Mouse (Mus musculus) liver, postnatal 0 days (tissue): ENCODE data around the gene Gm7073. TPM values are rescaled to one million over a fixed set of nuclear protein-coding genes. Genes with fewer than 3 reads are reported as not detected.

Experiments used
- ATAC-seq: fragments of 200-750 bp; cut with Nextera tagmentation; 2 replicates; pipeline ENCODE4 v1.8.0; 2017; ENCODE audit warnings: mild to moderate bottlenecking, moderate library complexity
- DNase-seq: peaks from one replicate; pipeline ENCODE4 v3.0.0-alpha.2; 2016
- H3K27ac ChIP-seq: fragments of 300-500 bp; sonication (generic); 2 replicates; pipeline ENCODE4 v1.5.1; 2014; ENCODE audit warnings: antibody characterized with exemption, moderate library complexity, mild to moderate bottlenecking, low read depth
- H3K27me3 ChIP-seq: fragments of 300-500 bp; sonication (generic); 2 replicates; pipeline ENCODE4 v1.6.1; 2014; ENCODE audit warnings: low read length, control low read depth, mixed read lengths; ENCODE audit not compliant: insufficient read depth
- H3K36me3 ChIP-seq: fragments of 300-500 bp; sonication (generic); replicated peaks from 2 replicates; pipeline ENCODE4 v1.6.1; 2014; ENCODE audit warnings: mild to moderate bottlenecking, control low read depth, low read length, moderate library complexity, mixed read lengths; ENCODE audit not compliant: insufficient read depth
- H3K4me1 ChIP-seq: fragments of 300-500 bp; sonication (generic); 2 replicates; pipeline ENCODE4 v1.6.1; 2014; ENCODE audit warnings: antibody characterized with exemption, mild to moderate bottlenecking, control low read depth; ENCODE audit not compliant: insufficient read depth
- H3K4me2 ChIP-seq: fragments of 300-500 bp; sonication (generic); 2 replicates; pipeline ENCODE4 v1.6.1; 2014; ENCODE audit warnings: low read depth, mild to moderate bottlenecking, low read length, moderate library complexity, mixed read lengths
- H3K4me3 ChIP-seq: fragments of 300-500 bp; sonication (generic); 2 replicates; pipeline ENCODE4 v1.5.1; 2014; ENCODE audit warnings: low read depth, low read length
- H3K9ac ChIP-seq: fragments of 300-500 bp; sonication (generic); replicated peaks from 2 replicates; pipeline ENCODE4 v1.6.1; 2014; ENCODE audit warnings: mild to moderate bottlenecking, moderate library complexity
- H3K9me3 ChIP-seq: fragments of 300-500 bp; sonication (generic); 2 replicates; pipeline ENCODE4 v1.6.1; 2016; ENCODE audit warnings: mild to moderate bottlenecking, control low read depth, low read length, mixed read lengths
- CTCF ChIP-seq: sonication (generic); IDR thresholded peaks from 2 replicates; pipeline ENCODE4 v1.5.1; 2016; ENCODE audit warnings: antibody characterized with exemption, low read depth
- EP300 ChIP-seq: IDR thresholded peaks from 2 replicates; pipeline ENCODE4 v1.6.1; 2016; ENCODE audit warnings: antibody characterized with exemption, low read depth, mild to moderate bottlenecking
- WGBS: fragments of 180-500 bp; shearing (Covaris S2); extraction: QIAGEN DNeasy Blood & Tissue Kit; methylation state at CpG from one replicate; pipeline ENCODE4 v1.1.7; 2014; ENCODE audit not compliant: insufficient replicate concordance; 5-methylcytosine and 5-hydroxymethylcytosine counted together
- polyA plus RNA-seq: library from polyadenylated mRNA; unstranded; fragments of >200 nt; fragmentation: Nextera tagmentation; extraction: Ambion mirVana; gene quantifications from 2 replicates; pipeline ENCODE4 v1.2.1, GENCODE M21; 2015

Gene Gm7073
- polyA plus RNA-seq, result not detected in 2 replicates

DNA sequence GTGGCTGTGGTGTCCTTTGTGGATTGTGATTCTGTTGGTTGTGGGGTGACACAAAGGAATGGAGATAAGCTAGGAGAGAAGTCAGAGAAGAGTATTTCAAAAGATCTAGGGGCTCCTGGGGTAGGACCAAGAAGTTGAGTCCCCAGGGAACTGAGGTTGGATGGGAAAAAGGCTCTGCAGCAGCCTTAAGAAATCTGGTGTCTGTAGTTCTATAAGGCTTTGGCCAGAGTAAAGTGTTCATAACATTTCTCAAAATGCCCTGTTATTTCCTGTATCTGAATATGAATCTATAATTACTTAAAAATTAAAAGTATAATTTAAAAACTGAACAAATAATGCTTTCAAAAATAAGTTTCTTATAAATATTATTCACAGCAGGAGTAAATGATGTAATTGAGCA lies at the start of gene Gm7073:
TSS of gene Gm7073 (minus strand) at position 101 of the 400 bp plus-strand sequence.
- no peak for ATAC-seq
- TF ChIP-seq EP300, result no peak
- TF ChIP-seq CTCF, result no peak
- Histone ChIP-seq H3K4me1 (no peaks in the 10 kb centered on the region), H3K36me3 (no peaks in the 10 kb centered on the region), H3K27ac (no peak within 1 kb of the TSS), H3K4me3 (no peak within 1 kb of the TSS), H3K9ac (no peak within 1 kb of the TSS), H3K4me2 (no peak within 1 kb of the TSS), H3K9me3 (no peaks in the 10 kb centered on the region), H3K27me3 (no peaks in the 10 kb centered on the region)
- no peak for DNase-seq

- ATAC-seq (no peak), DNase-seq (no peak)
- H3K4me1 ChIP-seq, result no peaks in the 10 kb centered on the region
Observed at GRCm38 (mm10) chrX:60570539-60570938, 31.5 kb upstream of the Gm7073 start.

GRCm38 (mm10) chrX:60569047-60569446 lies 30.0 kb upstream of the Gm7073 start:
- no peak overlapping the region for H3K9ac ChIP-seq
- no peaks in the 10 kb centered on the region for H3K9me3 ChIP-seq
- H3K4me3 ChIP-seq, result no peak overlapping the region
- H3K36me3 ChIP-seq, result no peaks in the 10 kb centered on the region
- no peak overlapping the region for H3K27ac ChIP-seq
- no peaks in the 10 kb centered on the region for H3K4me1 ChIP-seq
- DNase-seq (no peak), ATAC-seq (no peak)
- H3K4me2 ChIP-seq, result no peak overlapping the region
- H3K27me3 ChIP-seq, result no peaks in the 10 kb centered on the region
- TF ChIP-seq CTCF, result no peak
- no peak for TF ChIP-seq EP300

More at GRCm38 (mm10) chrX:60570539-60570938, 31.5 kb upstream of the Gm7073 start:
- no peaks in the 10 kb centered on the region for H3K27me3 ChIP-seq
- no peaks in the 10 kb centered on the region for H3K9me3 ChIP-seq
- TF ChIP-seq CTCF (no peak), EP300 (no peak)
- 50% methylated on average over 1 of the region's 1 CpGs for WGBS
- H3K9ac ChIP-seq, result no peak overlapping the region
- H3K36me3 ChIP-seq, result no peaks in the 10 kb centered on the region
- H3K4me2 ChIP-seq, result no peak overlapping the region
- no peak overlapping the region for H3K4me3 ChIP-seq
- no peak overlapping the region for H3K27ac ChIP-seq

- TF ChIP-seq EP300 (no peak), CTCF (no peak)
- H3K27ac ChIP-seq, result no peak overlapping the region
Observed at GRCm38 (mm10) chrX:60555242-60555641, 16.2 kb upstream of the Gm7073 start.

GRCm38 (mm10) chrX:60547444-60548304 lies 8.6 kb upstream of the Gm7073 start:
- H3K4me2 ChIP-seq, result peak overlapping the region; percentile 67
- no peaks in the 10 kb centered on the region for H3K36me3 ChIP-seq
- peak; percentile 35 for DNase-seq
- H3K4me1 ChIP-seq, result no peaks in the 10 kb centered on the region
- ATAC-seq, result peak; percentile 79
- TF ChIP-seq EP300, result no peak
- TF ChIP-seq CTCF, result no peak
- no peak overlapping the region for H3K27ac ChIP-seq
- no peaks in the 10 kb centered on the region; the same call in 1 of the 2 replicates for H3K9me3 ChIP-seq
- no peak overlapping the region for H3K9ac ChIP-seq
- 23% methylated on average over 33 of the region's 113 CpGs for WGBS
- H3K4me3 ChIP-seq, result peak overlapping the region; percentile 42
- peaks cover 26% of the 10 kb centered on the region for H3K27me3 ChIP-seq

More at GRCm38 (mm10) chrX:60555242-60555641, 16.2 kb upstream of the Gm7073 start:
- 48% methylated on average over 4 of the region's 4 CpGs for WGBS
- H3K9me3 ChIP-seq, result no peaks in the 10 kb centered on the region; the same call in 1 of the 2 replicates
- no peak for ATAC-seq
- H3K4me1 ChIP-seq, result no peaks in the 10 kb centered on the region
- no peaks in the 10 kb centered on the region for H3K27me3 ChIP-seq
- no peak overlapping the region for H3K4me3 ChIP-seq
- H3K9ac ChIP-seq, result no peak overlapping the region
- H3K36me3 ChIP-seq, result no peaks in the 10 kb centered on the region
- DNase-seq, result no peak
- no peak overlapping the region for H3K4me2 ChIP-seq

DNA sequence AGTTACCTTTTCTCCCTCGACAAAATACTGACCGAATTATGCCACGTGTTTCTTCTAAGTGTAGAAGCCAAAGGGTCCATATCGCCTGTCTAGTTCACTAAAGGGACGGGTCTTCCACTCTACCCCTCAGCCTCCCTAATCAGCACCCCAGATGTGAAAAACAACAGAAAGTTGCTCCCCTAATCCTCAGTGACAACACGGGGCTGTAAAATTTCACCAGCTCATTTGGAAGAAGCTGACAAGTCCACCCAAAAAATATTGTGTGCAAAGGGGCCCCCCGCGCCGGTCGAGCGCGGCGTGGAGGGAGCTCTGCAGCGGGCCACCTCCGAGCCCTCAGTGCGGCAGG lies 8.0 kb upstream of the Gm7073 start:
- H3K4me3 ChIP-seq, result peak overlapping the region; percentile 42; the same call in 1 of the 2 replicates
- ATAC-seq, result no peak
- DNase-seq, result no peak
- no peaks in the 10 kb centered on the region for H3K4me1 ChIP-seq
- 12% methylated on average over 16 of the region's 16 CpGs for WGBS
- H3K27ac ChIP-seq, result no peak overlapping the region
- peak overlapping the region; percentile 67 for H3K4me2 ChIP-seq
- H3K9me3 ChIP-seq, result no peaks in the 10 kb centered on the region; the same call in 1 of the 2 replicates
- no peaks in the 10 kb centered on the region for H3K36me3 ChIP-seq
- no peak for TF ChIP-seq CTCF
- TF ChIP-seq EP300, result no peak
- H3K9ac ChIP-seq, result no peak overlapping the region
- peaks cover 26% of the 10 kb centered on the region for H3K27me3 ChIP-seq
